Mouse (Mus musculus): ENCODE results near the gene Tmem232.

Tmem232 gene

GRCm38 (mm10) chr17:65540441-65541272 is at the start of gene Tmem232:
Gene Tmem232 (minus strand): TSS chr17:65540782.
- in situ Hi-C loops (cut with MboI; ENCODE audit: unreplicated experiment in 2 of 2): loop anchor here (10.0 to 25.0 kb wide), 4 partner anchors 674 to 1303 kb away; no protein-coding TSS in a partner anchor

- in situ Hi-C loops (cut with MboI; ENCODE audit: unreplicated experiment in 2 of 2): no loop called here
Observed at GRCm38 (mm10) chr17:65586892-65587291, 46.3 kb upstream of the Tmem232 start.

GRCm38 (mm10) chr17:65581440-65581839 is 40.9 kb upstream of the Tmem232 start:
- in situ Hi-C loops (cut with MboI; ENCODE audit: unreplicated experiment in 2 of 2): no loop called here

GRCm38 (mm10) chr17:65579766-65580165 is 39.2 kb upstream of the Tmem232 start:
- in situ Hi-C loops (cut with MboI; ENCODE audit: unreplicated experiment in 2 of 2): no loop called here

- in situ Hi-C loops (cut with MboI; ENCODE audit: unreplicated experiment in 2 of 2): no loop called here
Observed at GRCm38 (mm10) chr17:65575339-65575738, 34.8 kb upstream of the Tmem232 start.

- in situ Hi-C loops (cut with MboI; ENCODE audit: unreplicated experiment in 2 of 2): loop anchor here in 1 of 2 experiments (25.0 kb wide), 3 partner anchors 912 to 1263 kb away; partner anchors contain the start of gene Man2a1
Observed at GRCm38 (mm10) chr17:65574850-65575249, 34.3 kb upstream of the Tmem232 start.

- in situ Hi-C loops (cut with MboI; ENCODE audit: unreplicated experiment in 2 of 2): loop anchor here in 1 of 2 experiments (25.0 kb wide), 3 partner anchors 915 to 1260 kb away; partner anchors contain the start of gene Man2a1
Observed at GRCm38 (mm10) chr17:65571866-65572265, 31.3 kb upstream of the Tmem232 start.

- in situ Hi-C loops (cut with MboI; ENCODE audit: unreplicated experiment in 2 of 2): loop anchor here in 1 of 2 experiments (25.0 kb wide), 3 partner anchors 916 to 1259 kb away; partner anchors contain the start of gene Man2a1
Observed at GRCm38 (mm10) chr17:65571466-65571865, 30.9 kb upstream of the Tmem232 start.

GRCm38 (mm10) chr17:65564189-65564588 is 23.6 kb upstream of the Tmem232 start:
- in situ Hi-C loops (cut with MboI; ENCODE audit: unreplicated experiment in 2 of 2): loop anchor here in 1 of 2 experiments (25.0 kb wide), 3 partner anchors 923 to 1252 kb away; partner anchors contain the start of gene Man2a1

- in situ Hi-C loops (cut with MboI; ENCODE audit: unreplicated experiment in 2 of 2): loop anchor here in 1 of 2 experiments (25.0 kb wide), 3 partner anchors 924 to 1251 kb away; partner anchors contain the start of gene Man2a1
Observed at GRCm38 (mm10) chr17:65563345-65563744, 22.8 kb upstream of the Tmem232 start.

- in situ Hi-C loops (cut with MboI; ENCODE audit: unreplicated experiment in 2 of 2): loop anchor here in 1 of 2 experiments (25.0 kb wide), 3 partner anchors 925 to 1250 kb away; partner anchors contain the start of gene Man2a1
Observed at GRCm38 (mm10) chr17:65562761-65563160, 22.2 kb upstream of the Tmem232 start.

GRCm38 (mm10) chr17:65561361-65562015 is 20.9 kb upstream of the Tmem232 start:
- in situ Hi-C loops (cut with MboI; ENCODE audit: unreplicated experiment in 2 of 2): loop anchor here in 1 of 2 experiments (25.0 kb wide), 3 partner anchors 926 to 1249 kb away; partner anchors contain the start of gene Man2a1

GRCm38 (mm10) chr17:65559273-65559672 is 18.7 kb upstream of the Tmem232 start:
- in situ Hi-C loops (cut with MboI; ENCODE audit: unreplicated experiment in 2 of 2): loop anchor here in 1 of 2 experiments (10.0 to 25.0 kb wide), 4 partner anchors 666 to 1247 kb away; partner anchors contain the start of gene Man2a1

- in situ Hi-C loops (cut with MboI; ENCODE audit: unreplicated experiment in 2 of 2): loop anchor here in 1 of 2 experiments (10.0 to 25.0 kb wide), 4 partner anchors 666 to 1246 kb away; partner anchors contain the start of gene Man2a1
Observed at GRCm38 (mm10) chr17:65558788-65559187, 18.2 kb upstream of the Tmem232 start.

- in situ Hi-C loops (cut with MboI; ENCODE audit: unreplicated experiment in 2 of 2): loop anchor here in 1 of 2 experiments (10.0 to 25.0 kb wide), 4 partner anchors 667 to 1246 kb away; partner anchors contain the start of gene Man2a1
Observed at GRCm38 (mm10) chr17:65558217-65558616, 17.6 kb upstream of the Tmem232 start.

- in situ Hi-C loops (cut with MboI; ENCODE audit: unreplicated experiment in 2 of 2): loop anchor here in 1 of 2 experiments (10.0 to 25.0 kb wide), 4 partner anchors 668 to 1245 kb away; partner anchors contain the start of gene Man2a1
Observed at GRCm38 (mm10) chr17:65557212-65557611, 16.6 kb upstream of the Tmem232 start.

GRCm38 (mm10) chr17:65556798-65557197 is 16.2 kb upstream of the Tmem232 start:
- in situ Hi-C loops (cut with MboI; ENCODE audit: unreplicated experiment in 2 of 2): loop anchor here in 1 of 2 experiments (10.0 to 25.0 kb wide), 4 partner anchors 668 to 1244 kb away; partner anchors contain the start of gene Man2a1

- in situ Hi-C loops (cut with MboI; ENCODE audit: unreplicated experiment in 2 of 2): loop anchor here in 1 of 2 experiments (10.0 to 25.0 kb wide), 4 partner anchors 672 to 1240 kb away; partner anchors contain the start of gene Man2a1
Observed at GRCm38 (mm10) chr17:65552426-65552997, 11.9 kb upstream of the Tmem232 start.

GRCm38 (mm10) chr17:65550357-65550756 is 9.8 kb upstream of the Tmem232 start:
- in situ Hi-C loops (cut with MboI; ENCODE audit: unreplicated experiment in 2 of 2): loop anchor here in 1 of 2 experiments (10.0 to 25.0 kb wide), 4 partner anchors 674 to 1238 kb away; partner anchors contain the start of gene Man2a1

Measured in v-Abl transformed pro-B cells (cell line).